Mouse (Mus musculus) liver, embryonic 12.5 days (tissue): Measurements from ENCODE around the gene Dmbt1. TPM values are rescaled to one million over a fixed set of nuclear protein-coding genes. Genes with fewer than 3 reads are reported as not detected.

ENCODE experiments used
- ATAC-seq: fragments of 200-750 bp; cut with Nextera tagmentation; 2 replicates; pipeline ENCODE4 v1.8.0; 2017; ENCODE audit warnings: moderate number of reproducible peaks, mild to moderate bottlenecking, moderate library complexity
- H3K27ac ChIP-seq: fragments of 300-500 bp; sonication (generic); 2 replicates; pipeline ENCODE4 v1.5.1; 2016; ENCODE audit warnings: mild to moderate bottlenecking
- H3K27me3 ChIP-seq: fragments of 300-500 bp; sonication (generic); replicated peaks from 2 replicates; pipeline ENCODE4 v1.6.1; 2016; ENCODE audit warnings: mild to moderate bottlenecking, moderate library complexity
- H3K36me3 ChIP-seq: fragments of 300-500 bp; sonication (generic); 2 replicates; pipeline ENCODE4 v1.6.1; 2016; ENCODE audit warnings: mild to moderate bottlenecking, moderate library complexity
- H3K4me1 ChIP-seq: fragments of 300-500 bp; sonication (generic); 2 replicates; pipeline ENCODE4 v1.6.1; 2016
- H3K4me2 ChIP-seq: fragments of 300-500 bp; sonication (generic); 2 replicates; pipeline ENCODE4 v1.6.1; 2016; ENCODE audit warnings: mild to moderate bottlenecking, moderate library complexity
- H3K4me3 ChIP-seq: fragments of 300-500 bp; sonication (generic); 2 replicates; pipeline ENCODE4 v1.5.1; 2016; ENCODE audit warnings: mild to moderate bottlenecking, moderate library complexity
- H3K9ac ChIP-seq: fragments of 300-500 bp; sonication (generic); 2 replicates; pipeline ENCODE4 v1.6.1; 2016; ENCODE audit warnings: mild to moderate bottlenecking, moderate library complexity
- H3K9me3 ChIP-seq: fragments of 300-500 bp; sonication (generic); replicated peaks from 2 replicates; pipeline ENCODE4 v1.6.1; 2016; ENCODE audit warnings: mild to moderate bottlenecking, moderate library complexity
- WGBS: fragments of 180-500 bp; shearing (Covaris S2); methylation state at CpG from one replicate; pipeline ENCODE4 v1.1.7; 2016; ENCODE audit not compliant: insufficient replicate concordance; 5-methylcytosine and 5-hydroxymethylcytosine counted together
- polyA plus RNA-seq: library from polyadenylated mRNA; unstranded; fragments of >200 nt; fragmentation: Nextera tagmentation; extraction: Ambion mirVana; gene quantifications from 2 replicates; pipeline ENCODE4 v1.2.1, GENCODE M21; 2016

Dmbt1 gene
- polyA plus RNA-seq, 1 experiment from 2014 or later, result not detected

GRCm38 (mm10) chr7:131133181-131133580 lies 101.3 kb downstream of the Dmbt1 start:
- Histone ChIP-seq H3K27ac (no peak overlapping the region), H3K4me3 (no peak overlapping the region), H3K27me3 (no peaks in the 10 kb centered on the region), H3K4me1 (no peaks in the 10 kb centered on the region), H3K9me3 (no peaks in the 10 kb centered on the region), H3K9ac (no peak overlapping the region), H3K36me3 (no peaks in the 10 kb centered on the region), H3K4me2 (no peak overlapping the region)
- WGBS, result 50% methylated on average over 3 of the region's 3 CpGs
- no peak for ATAC-seq

- WGBS, result 77% methylated on average over 2 of the region's 2 CpGs
- no peak for ATAC-seq
- Histone ChIP-seq H3K27ac (no peak within 1 kb of the TSS), H3K27me3 (no peaks in the 10 kb centered on the region), H3K36me3 (no peaks in the 10 kb centered on the region), H3K4me2 (no peak within 1 kb of the TSS), H3K4me3 (no peak within 1 kb of the TSS), H3K4me1 (no peaks in the 10 kb centered on the region), H3K9ac (no peak within 1 kb of the TSS), H3K9me3 (no peaks in the 10 kb centered on the region)
Observed at GRCm38 (mm10) chr7:131146214-131146613, 114.4 kb downstream of the Dmbt1 start, which contains the start of gene 4933402N03Rik. Gene 4933402N03Rik, minus strand, starts transcription at chr7:131146314.

- H3K4me1 ChIP-seq, result no peaks in the 10 kb centered on the region
- H3K27me3 ChIP-seq, result no peaks in the 10 kb centered on the region
- H3K9me3 ChIP-seq, result no peaks in the 10 kb centered on the region
- H3K36me3 ChIP-seq, result no peaks in the 10 kb centered on the region
- no peak for ATAC-seq
- no peak overlapping the region for H3K4me2 ChIP-seq
- no peak overlapping the region for H3K9ac ChIP-seq
- 67% methylated on average over 3 of the region's 3 CpGs for WGBS
- no peak overlapping the region for H3K27ac ChIP-seq
- no peak overlapping the region for H3K4me3 ChIP-seq
Observed at GRCm38 (mm10) chr7:131150179-131150578, 118.3 kb downstream of the Dmbt1 start.

- H3K4me1 ChIP-seq, result no peaks in the 10 kb centered on the region
- no peak overlapping the region for H3K4me2 ChIP-seq
- no peak overlapping the region for H3K9ac ChIP-seq
- no peaks in the 10 kb centered on the region for H3K36me3 ChIP-seq
- ATAC-seq, result no peak
- no peak overlapping the region for H3K4me3 ChIP-seq
- H3K9me3 ChIP-seq, result no peaks in the 10 kb centered on the region
- no peak overlapping the region for H3K27ac ChIP-seq
- WGBS, result 34% methylated on average over 5 of the region's 5 CpGs
- H3K27me3 ChIP-seq, result no peaks in the 10 kb centered on the region
Observed at GRCm38 (mm10) chr7:131153044-131153443, 121.2 kb downstream of the Dmbt1 start.

- no peak overlapping the region for H3K4me3 ChIP-seq
- 50% methylated on average over 7 of the region's 7 CpGs for WGBS
- no peaks in the 10 kb centered on the region for H3K27me3 ChIP-seq
- no peak overlapping the region for H3K27ac ChIP-seq
- H3K4me1 ChIP-seq, result no peaks in the 10 kb centered on the region
- no peak for ATAC-seq
- no peaks in the 10 kb centered on the region for H3K9me3 ChIP-seq
- no peak overlapping the region for H3K9ac ChIP-seq
- no peak overlapping the region for H3K4me2 ChIP-seq
- no peaks in the 10 kb centered on the region for H3K36me3 ChIP-seq
Observed at GRCm38 (mm10) chr7:131162251-131162650, 130.4 kb downstream of the Dmbt1 start.

- 51% methylated on average over 3 of the region's 3 CpGs for WGBS
- Histone ChIP-seq H3K36me3 (no peaks in the 10 kb centered on the region), H3K4me3 (no peak overlapping the region), H3K4me1 (no peaks in the 10 kb centered on the region), H3K27me3 (no peaks in the 10 kb centered on the region), H3K9me3 (no peaks in the 10 kb centered on the region), H3K27ac (no peak overlapping the region), H3K4me2 (no peak overlapping the region), H3K9ac (no peak overlapping the region)
- ATAC-seq, result no peak
Observed at GRCm38 (mm10) chr7:131167771-131168170, 135.9 kb downstream of the Dmbt1 start.

- no peak for ATAC-seq
- H3K9me3 ChIP-seq, result no peaks in the 10 kb centered on the region
- no peak overlapping the region for H3K4me2 ChIP-seq
- H3K4me1 ChIP-seq, result no peaks in the 10 kb centered on the region
- H3K9ac ChIP-seq, result no peak overlapping the region
- no peaks in the 10 kb centered on the region for H3K36me3 ChIP-seq
- H3K4me3 ChIP-seq, result no peak overlapping the region
- no peaks in the 10 kb centered on the region for H3K27me3 ChIP-seq
- H3K27ac ChIP-seq, result no peak overlapping the region
- 24% methylated on average over 2 of the region's 2 CpGs for WGBS
Observed at GRCm38 (mm10) chr7:131169099-131169498, 137.2 kb downstream of the Dmbt1 start.

Other genes starting within 250 kb of the Dmbt1 start
- 10.3 and 11.0 TPM in 2 replicates for gene Plekha1, start 166.3 kb upstream of the Dmbt1 start, polyA plus RNA-seq
- 0.75 and 2.1 TPM in 2 replicates for gene Htra1, start 95.9 kb upstream of the Dmbt1 start, polyA plus RNA-seq
- gene 4933402N03Rik, start 114.3 kb downstream of the Dmbt1 start, polyA plus RNA-seq, result not detected in 2 replicates
- not detected in 2 replicates for gene 5430419D17Rik, start 142.3 kb downstream of the Dmbt1 start, polyA plus RNA-seq